Mouse (Mus musculus) heart, embryonic 12.5 days (tissue): ENCODE results near the gene Abca13. TPM values are rescaled to one million over a fixed set of nuclear protein-coding genes. Genes with fewer than 3 reads are reported as not detected.

Experiments
- ATAC-seq: fragments of 200-750 bp; cut with Nextera tagmentation; 2 replicates; pipeline ENCODE4 v1.8.0; 2017; ENCODE audit warnings: moderate TSS enrichment, moderate library complexity; ENCODE audit not compliant: insufficient number of reproducible peaks, low FRiP score
- H3K27ac ChIP-seq: fragments of 300-500 bp; sonication (generic); 2 replicates; pipeline ENCODE4 v1.5.1; 2016; ENCODE audit warnings: mild to moderate bottlenecking, moderate library complexity; ENCODE audit not compliant: poor library complexity, severe bottlenecking
- H3K27me3 ChIP-seq: fragments of 300-500 bp; sonication (generic); replicated peaks from 2 replicates; pipeline ENCODE4 v1.6.1; 2016; ENCODE audit warnings: mild to moderate bottlenecking, moderate library complexity
- H3K36me3 ChIP-seq: fragments of 300-500 bp; sonication (generic); 2 replicates; pipeline ENCODE4 v1.6.1; 2016; ENCODE audit warnings: mild to moderate bottlenecking, moderate library complexity
- H3K4me1 ChIP-seq: fragments of 300-500 bp; sonication (generic); replicated peaks from 2 replicates; pipeline ENCODE4 v1.6.1; 2016; ENCODE audit warnings: mild to moderate bottlenecking
- H3K4me2 ChIP-seq: fragments of 300-500 bp; sonication (generic); 2 replicates; pipeline ENCODE4 v1.6.1; 2016; ENCODE audit warnings: mild to moderate bottlenecking, moderate library complexity
- H3K4me3 ChIP-seq: fragments of 300-500 bp; sonication (generic); 2 replicates; pipeline ENCODE4 v1.5.1; 2016; ENCODE audit warnings: mild to moderate bottlenecking
- H3K9ac ChIP-seq: fragments of 300-500 bp; sonication (generic); 2 replicates; pipeline ENCODE4 v1.6.1; 2016; ENCODE audit warnings: mild to moderate bottlenecking, moderate library complexity
- H3K9me3 ChIP-seq: fragments of 300-500 bp; sonication (generic); replicated peaks from 2 replicates; pipeline ENCODE4 v1.6.1; 2016; ENCODE audit warnings: mild to moderate bottlenecking, moderate library complexity
- WGBS: fragments of 180-500 bp; shearing (Covaris S2); methylation state at CpG from one replicate; pipeline ENCODE4 v1.1.7; 2016; 5-methylcytosine and 5-hydroxymethylcytosine counted together
- polyA plus RNA-seq: library from polyadenylated mRNA; unstranded; fragments of >200 nt; fragmentation: Nextera tagmentation; extraction: Ambion mirVana; gene quantifications from 2 replicates; pipeline ENCODE4 v1.2.1, GENCODE M21; 2016

The Abca13 gene
- polyA plus RNA-seq, 1 experiment from 2014 or later = 0.01 TPM

DNA sequence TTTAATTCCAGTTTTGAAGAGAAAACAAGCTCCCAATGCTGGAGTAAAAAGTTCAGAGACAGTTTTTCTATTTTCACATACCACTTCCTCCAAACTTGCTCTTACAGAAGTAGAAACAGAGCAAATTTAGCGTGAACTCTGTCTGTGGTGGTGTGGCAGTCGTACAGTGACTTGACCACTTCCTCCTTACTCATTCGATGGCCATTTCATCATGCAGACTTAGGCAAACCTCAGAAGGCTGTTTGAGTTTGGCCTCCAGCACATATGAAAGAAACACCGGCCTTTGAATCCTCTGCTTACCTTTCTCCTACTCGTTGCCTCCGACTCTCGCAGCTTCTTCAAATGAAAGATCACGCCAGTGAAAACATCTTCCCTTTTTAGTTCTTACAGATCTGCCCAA, 340.0 kb downstream of the Abca13 start:
- Histone ChIP-seq H3K36me3 (no peaks in the 10 kb centered on the region), H3K4me2 (no peak overlapping the region), H3K27ac (no peak overlapping the region), H3K4me3 (no peak overlapping the region), H3K27me3 (peaks cover 22% of the 10 kb centered on the region), H3K9me3 (no peaks in the 10 kb centered on the region), H3K9ac (no peak overlapping the region), H3K4me1 (0 out of 2 replicates have a peak, but pooled peaks cover under 1% of the 10 kb centered on the region)
- WGBS = 81% methylated on average over 8 of the region's 8 CpGs
- ATAC-seq = no peak

DNA sequence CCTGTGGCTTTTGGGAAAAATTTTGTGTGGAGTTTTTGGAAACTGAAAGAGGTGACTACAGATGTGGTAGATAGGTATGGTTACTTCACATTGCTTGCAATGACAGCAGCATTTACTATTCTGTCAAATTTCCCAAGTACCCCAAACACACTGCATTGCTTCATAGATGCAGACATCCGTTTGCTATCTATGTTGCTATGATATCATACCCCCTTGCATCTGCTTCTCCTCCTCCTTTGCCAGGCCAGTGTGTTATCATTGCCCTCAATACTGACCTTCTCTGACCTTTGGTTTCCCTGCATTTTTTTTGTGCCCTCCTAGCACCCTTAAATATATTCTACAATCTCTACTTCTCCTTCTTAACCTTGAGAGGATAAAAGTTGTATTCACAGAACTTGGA, 341.4 kb downstream of the Abca13 start:
- Histone ChIP-seq H3K27ac (no peak overlapping the region), H3K27me3 (peaks cover 17% of the 10 kb centered on the region), H3K9ac (no peak overlapping the region), H3K4me2 (no peak overlapping the region), H3K36me3 (no peaks in the 10 kb centered on the region), H3K9me3 (no peaks in the 10 kb centered on the region), H3K4me3 (no peak overlapping the region), H3K4me1 (0 out of 2 replicates have a peak, but pooled peaks cover 4% of the 10 kb centered on the region)
- no peak for ATAC-seq
- WGBS = 24% methylated on average over 1 of the region's 1 CpGs

DNA sequence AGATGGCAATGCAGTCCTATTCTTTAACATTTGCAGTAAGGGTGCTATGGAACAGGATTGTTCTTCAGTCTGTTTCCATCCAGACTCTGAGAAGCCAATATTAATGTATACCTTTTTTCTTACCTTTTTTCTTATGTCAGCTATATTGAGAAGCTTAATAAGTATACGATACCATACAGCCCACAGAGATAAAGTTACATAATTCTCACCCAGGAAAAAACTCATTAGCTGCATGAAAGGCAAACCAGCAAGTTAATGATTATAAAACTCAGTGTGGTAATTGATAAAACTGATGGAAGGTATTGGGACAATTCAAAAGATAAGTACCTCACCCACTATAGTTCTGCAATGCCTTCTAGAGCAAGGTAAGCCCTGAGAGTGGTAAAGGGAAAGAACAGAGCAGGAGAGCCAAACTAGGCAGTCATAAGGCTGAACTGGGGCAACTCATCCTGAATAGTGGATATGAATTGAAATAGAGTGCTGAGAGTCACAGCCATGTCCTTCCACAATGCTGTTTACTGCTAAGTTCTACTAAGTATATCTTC, 342.0 kb downstream of the Abca13 start:
- 77% methylated on average over 1 of the region's 1 CpGs for WGBS
- 0 out of 2 replicates have a peak, but pooled peaks cover 4% of the 10 kb centered on the region for H3K4me1 ChIP-seq
- no peak overlapping the region for H3K4me3 ChIP-seq
- ATAC-seq = no peak
- no peaks in the 10 kb centered on the region for H3K36me3 ChIP-seq
- H3K27me3 ChIP-seq = peaks cover 17% of the 10 kb centered on the region
- H3K27ac ChIP-seq = no peak overlapping the region
- H3K9ac ChIP-seq = no peak overlapping the region
- no peak overlapping the region for H3K4me2 ChIP-seq
- H3K9me3 ChIP-seq = no peaks in the 10 kb centered on the region

DNA sequence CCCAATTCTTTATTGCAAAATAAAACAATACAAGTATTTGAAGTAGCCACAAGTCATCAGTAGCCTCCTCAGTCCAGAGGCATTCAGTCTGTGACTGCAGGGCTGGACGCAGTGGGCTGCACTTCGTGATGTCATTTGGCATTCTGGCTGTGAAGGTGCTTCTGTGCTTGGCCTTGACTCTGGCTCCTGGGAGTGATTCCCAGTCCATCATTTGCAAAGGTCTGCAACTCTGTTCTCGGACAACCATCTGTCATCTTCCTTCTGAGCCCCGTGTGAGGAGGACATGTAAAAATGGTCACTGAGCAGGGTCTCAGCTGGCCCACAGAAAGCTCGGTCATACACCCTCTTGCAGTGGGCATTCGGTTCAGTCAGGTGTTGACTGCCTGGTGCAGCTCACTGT, 345.1 kb downstream of the Abca13 start:
- Histone ChIP-seq H3K27ac (no peak overlapping the region), H3K9me3 (0 out of 2 replicates have a peak, but pooled peaks cover 2% of the 10 kb centered on the region), H3K4me1 (0 out of 2 replicates have a peak, but pooled peaks cover 4% of the 10 kb centered on the region), H3K4me3 (no peak overlapping the region), H3K36me3 (no peaks in the 10 kb centered on the region), H3K4me2 (no peak overlapping the region), H3K9ac (no peak overlapping the region), H3K27me3 (peaks cover 21% of the 10 kb centered on the region)
- WGBS = 40% methylated on average over 6 of the region's 6 CpGs
- no peak for ATAC-seq

DNA sequence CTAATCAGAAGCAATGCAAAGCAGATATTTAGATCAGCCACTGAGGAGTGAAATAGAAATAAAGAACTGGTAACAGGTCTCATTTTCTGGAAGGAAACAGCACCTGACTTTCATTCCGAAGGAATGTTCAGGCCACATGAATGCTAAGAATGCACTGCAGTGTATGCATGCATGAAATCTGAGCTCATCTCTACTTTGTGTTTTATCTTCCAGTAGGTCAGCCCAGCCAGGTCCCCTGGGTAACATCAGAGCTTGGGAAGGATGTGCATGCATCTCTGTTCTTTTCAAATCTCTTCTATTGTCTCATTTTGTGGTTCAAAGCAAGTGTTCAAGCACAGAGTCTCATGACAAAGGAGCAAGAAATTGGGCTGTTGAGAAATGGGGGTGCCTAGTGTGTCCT, 346.6 kb downstream of the Abca13 start:
- H3K36me3 ChIP-seq = no peaks in the 10 kb centered on the region
- ATAC-seq = no peak
- H3K27me3 ChIP-seq = peaks cover 18% of the 10 kb centered on the region
- H3K9ac ChIP-seq = no peak overlapping the region
- H3K4me2 ChIP-seq = no peak overlapping the region
- WGBS = 44% methylated on average over 1 of the region's 1 CpGs
- H3K4me3 ChIP-seq = no peak overlapping the region
- H3K27ac ChIP-seq = no peak overlapping the region
- 0 out of 2 replicates have a peak, but pooled peaks cover 4% of the 10 kb centered on the region for H3K4me1 ChIP-seq
- 0 out of 2 replicates have a peak, but pooled peaks cover 2% of the 10 kb centered on the region for H3K9me3 ChIP-seq

DNA sequence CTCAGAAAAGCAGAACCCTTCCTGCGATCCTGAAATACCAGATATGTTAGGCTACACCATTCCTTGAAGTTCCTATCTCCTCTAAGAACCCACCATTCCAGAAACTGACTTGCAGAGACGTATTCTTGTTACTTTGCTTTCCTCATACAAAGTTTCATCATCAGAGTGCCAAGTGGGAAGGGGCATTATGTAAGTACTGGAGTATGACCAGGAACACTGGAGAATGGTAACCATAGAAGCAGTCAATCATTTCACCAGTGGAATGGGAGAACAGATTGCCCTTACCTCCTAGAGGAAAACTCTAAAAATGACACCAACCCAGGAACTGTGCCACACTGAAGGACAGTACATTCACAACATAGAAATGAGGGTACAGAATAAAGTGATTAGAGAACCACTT, 368.3 kb downstream of the Abca13 start:
- no peaks in the 10 kb centered on the region for H3K27me3 ChIP-seq
- WGBS = 79% methylated on average over 2 of the region's 2 CpGs
- H3K4me2 ChIP-seq = no peak overlapping the region
- H3K9ac ChIP-seq = no peak overlapping the region
- H3K4me3 ChIP-seq = no peak overlapping the region
- no peak for ATAC-seq
- no peaks in the 10 kb centered on the region for H3K4me1 ChIP-seq
- no peaks in the 10 kb centered on the region for H3K36me3 ChIP-seq
- no peaks in the 10 kb centered on the region for H3K9me3 ChIP-seq
- no peak overlapping the region for H3K27ac ChIP-seq

DNA sequence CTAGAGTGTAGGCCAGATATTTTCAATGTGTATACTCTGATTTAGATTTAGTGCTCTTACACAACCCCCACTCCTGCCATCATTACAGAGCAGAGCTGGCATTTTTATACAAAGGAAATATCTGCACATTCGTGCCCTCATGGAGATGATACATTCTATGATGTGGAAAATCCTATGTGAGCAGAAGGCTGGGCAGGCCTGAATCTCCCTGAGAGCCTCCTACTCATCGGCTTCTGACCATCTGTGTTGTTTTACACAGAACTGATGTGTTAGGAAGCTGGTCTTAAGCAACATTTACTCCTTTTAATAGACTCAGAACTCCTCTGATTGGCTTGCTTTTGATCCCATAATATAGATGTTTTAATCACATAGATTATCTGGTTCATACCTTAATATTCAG, 376.6 kb downstream of the Abca13 start:
- Histone ChIP-seq H3K9me3 (no peaks in the 10 kb centered on the region), H3K27ac (no peak overlapping the region), H3K27me3 (no peaks in the 10 kb centered on the region), H3K9ac (no peak overlapping the region), H3K4me3 (no peak overlapping the region), H3K4me1 (no peaks in the 10 kb centered on the region), H3K36me3 (no peaks in the 10 kb centered on the region), H3K4me2 (no peak overlapping the region)
- no peak for ATAC-seq
- 72% methylated on average over 2 of the region's 2 CpGs for WGBS

DNA sequence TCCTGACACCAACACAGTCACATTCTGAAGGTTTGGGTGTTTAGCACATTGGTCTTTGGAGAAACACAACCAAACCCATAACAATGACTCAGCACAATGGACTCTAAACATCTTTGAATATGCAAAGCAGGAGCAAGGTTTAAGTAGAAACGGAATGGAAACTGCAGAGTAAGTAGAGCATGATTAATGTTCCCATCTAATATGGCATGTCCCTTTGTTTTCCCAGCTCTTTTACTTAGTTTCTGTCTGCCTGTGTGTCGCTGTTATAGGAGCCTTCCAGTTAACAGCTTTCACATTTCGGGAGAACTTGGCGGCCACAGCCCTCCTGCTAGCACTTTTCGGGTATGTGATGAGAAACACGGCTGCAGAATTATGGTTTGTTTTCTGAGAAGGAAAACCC, 378.6 kb downstream of the Abca13 start:
- no peak for ATAC-seq
- H3K9me3 ChIP-seq = no peaks in the 10 kb centered on the region
- H3K27ac ChIP-seq = no peak overlapping the region
- no peak overlapping the region for H3K4me3 ChIP-seq
- 76% methylated on average over 6 of the region's 6 CpGs for WGBS
- H3K27me3 ChIP-seq = no peaks in the 10 kb centered on the region
- H3K36me3 ChIP-seq = no peaks in the 10 kb centered on the region
- H3K4me2 ChIP-seq = no peak overlapping the region
- no peaks in the 10 kb centered on the region for H3K4me1 ChIP-seq
- H3K9ac ChIP-seq = no peak overlapping the region

DNA sequence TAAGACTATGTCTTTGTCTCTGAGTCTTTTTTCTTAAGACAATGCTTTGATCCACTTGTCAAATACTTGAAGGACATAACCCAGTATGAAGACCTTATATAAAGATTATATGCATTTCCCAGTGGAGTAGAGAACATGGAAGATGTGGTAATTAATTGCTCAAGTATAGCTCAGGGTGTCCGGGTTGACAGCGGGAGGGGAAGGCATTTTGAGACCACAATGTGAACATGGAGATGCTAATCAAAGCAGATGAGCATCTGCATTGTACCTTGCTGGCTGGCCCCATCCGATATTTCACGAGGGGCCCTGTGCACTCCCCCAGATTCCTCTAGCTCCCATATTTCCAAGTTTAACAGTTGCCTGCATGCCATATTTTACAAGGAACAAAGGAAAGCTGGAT, 383.2 kb downstream of the Abca13 start:
- Histone ChIP-seq H3K27me3 (no peaks in the 10 kb centered on the region), H3K9me3 (no peaks in the 10 kb centered on the region), H3K4me1 (no peaks in the 10 kb centered on the region), H3K27ac (no peak overlapping the region), H3K36me3 (no peaks in the 10 kb centered on the region), H3K4me2 (no peak overlapping the region), H3K4me3 (no peak overlapping the region), H3K9ac (no peak overlapping the region)
- 77% methylated on average over 4 of the region's 4 CpGs for WGBS
- no peak for ATAC-seq

DNA sequence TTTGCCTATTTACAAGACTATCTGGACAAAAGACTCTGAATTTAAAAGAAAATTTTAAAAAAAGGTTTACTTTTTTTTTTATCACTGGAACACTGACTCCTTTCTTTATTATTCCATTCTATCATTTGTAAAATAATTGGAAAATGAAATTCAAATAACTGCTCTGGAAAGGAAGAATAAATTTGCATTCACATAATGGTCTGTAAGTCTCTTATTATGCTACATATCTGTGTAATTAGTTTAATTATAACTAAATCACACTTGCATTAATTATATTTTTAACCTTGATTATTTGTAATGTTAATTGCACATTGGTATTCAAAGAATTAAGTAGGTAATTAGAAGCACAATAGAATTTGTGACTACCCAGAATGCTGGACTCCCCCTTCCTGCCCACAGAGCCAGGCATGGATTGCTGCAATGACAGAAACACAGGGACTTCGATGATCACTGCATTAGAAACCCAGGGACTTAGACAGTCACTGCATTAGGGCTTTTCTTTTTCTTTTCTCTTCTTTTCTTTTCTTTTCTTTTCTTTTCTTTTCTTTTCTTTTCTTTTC, 400.1 kb downstream of the Abca13 start:
- no peak overlapping the region for H3K4me3 ChIP-seq
- 79% methylated on average over 1 of the region's 1 CpGs for WGBS
- H3K27me3 ChIP-seq = no peaks in the 10 kb centered on the region
- H3K9ac ChIP-seq = no peak overlapping the region
- no peaks in the 10 kb centered on the region for H3K4me1 ChIP-seq
- no peak overlapping the region for H3K27ac ChIP-seq
- no peaks in the 10 kb centered on the region for H3K9me3 ChIP-seq
- no peak for ATAC-seq
- no peak overlapping the region for H3K4me2 ChIP-seq
- no peaks in the 10 kb centered on the region for H3K36me3 ChIP-seq

DNA sequence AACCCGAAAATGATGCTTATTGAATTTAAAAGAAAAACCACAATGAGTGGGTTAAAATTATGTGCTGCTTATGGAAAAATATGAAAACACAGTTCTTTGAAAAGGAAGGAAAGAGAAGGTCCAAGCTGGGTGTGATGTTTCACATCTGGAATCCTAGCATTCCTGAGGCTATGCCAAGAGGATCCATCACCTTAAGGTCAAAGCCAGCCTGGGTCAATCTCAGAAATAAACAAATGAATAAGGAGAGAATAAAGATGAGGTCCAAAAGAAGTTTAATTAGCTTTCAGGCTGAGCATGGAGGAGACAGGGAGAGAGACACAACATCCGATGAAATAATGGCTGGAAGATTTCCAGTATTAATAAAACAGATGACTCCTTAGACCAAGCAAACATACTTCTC, 405.6 kb downstream of the Abca13 start:
- 57% methylated on average over 2 of the region's 2 CpGs for WGBS
- no peak for ATAC-seq
- Histone ChIP-seq H3K4me3 (no peak overlapping the region), H3K9me3 (no peaks in the 10 kb centered on the region), H3K9ac (no peak overlapping the region), H3K4me2 (no peak overlapping the region), H3K27ac (no peak overlapping the region), H3K4me1 (no peaks in the 10 kb centered on the region), H3K27me3 (no peaks in the 10 kb centered on the region), H3K36me3 (no peaks in the 10 kb centered on the region)

DNA sequence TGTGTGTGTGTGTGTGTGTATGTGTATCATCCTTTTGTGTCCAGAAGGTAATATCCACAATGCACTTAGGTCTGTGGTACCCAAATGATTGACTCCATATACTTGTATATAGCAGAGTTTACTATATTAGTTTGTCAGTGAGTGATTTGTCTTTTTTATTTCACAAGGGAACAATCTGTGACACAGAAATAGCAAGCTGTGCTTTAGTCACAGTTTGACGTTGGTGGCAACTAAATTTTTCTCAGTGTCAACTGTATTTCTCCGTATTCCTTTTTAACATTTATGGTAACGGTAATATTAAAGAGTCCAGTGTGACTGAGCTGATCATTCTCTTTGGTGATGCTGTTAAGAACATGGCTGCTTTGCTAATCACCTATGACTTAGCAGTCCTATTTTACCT, 409.4 kb downstream of the Abca13 start:
- Histone ChIP-seq H3K27ac (no peak overlapping the region), H3K27me3 (no peaks in the 10 kb centered on the region), H3K9ac (no peak overlapping the region), H3K9me3 (no peaks in the 10 kb centered on the region), H3K4me3 (no peak overlapping the region), H3K4me2 (no peak overlapping the region), H3K4me1 (no peaks in the 10 kb centered on the region), H3K36me3 (no peaks in the 10 kb centered on the region)
- no peak for ATAC-seq
- 81% methylated on average over 3 of the region's 3 CpGs for WGBS
